Mouse (Mus musculus): ENCODE results near the gene Clhc1. TPM values are rescaled to one million over a fixed set of nuclear protein-coding genes. Genes with fewer than 3 reads are reported as not detected.

Gene Clhc1
- total and polyA plus RNA-seq, 3 experiments: 3.9 to 6.5 (median 6.3) TPM

DNA sequence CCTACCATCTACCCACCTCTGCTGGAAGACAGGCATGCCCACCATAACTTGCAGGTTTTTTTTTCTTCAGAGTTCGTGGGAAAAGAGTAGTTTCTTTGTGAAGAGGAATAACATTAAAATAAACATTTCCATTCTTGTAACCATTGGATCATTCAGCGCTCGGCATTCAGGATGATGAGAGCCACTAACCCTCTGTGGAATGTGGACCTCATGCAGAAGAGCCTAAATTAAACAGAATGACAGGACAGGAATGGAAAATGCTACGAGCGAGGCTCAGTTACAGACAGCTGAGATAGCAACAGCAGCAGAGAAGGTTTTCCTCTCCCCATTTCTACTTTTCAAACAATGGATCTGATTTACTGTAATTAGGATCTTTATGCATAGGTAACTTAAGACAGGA is 78.8 kb downstream of the Clhc1 start:
- no peaks in the 10 kb centered on the region for H3K27me3 ChIP-seq (replicated peaks)
- no peak for TF ChIP-seq MYC (IDR thresholded peaks at IDR 0.05; ENCODE audit: low read depth, low read length)
- TF ChIP-seq NELFE (IDR thresholded peaks at IDR 0.05; ENCODE audit: low read depth, low read length): no peak
- TF ChIP-seq ZC3H11A (IDR thresholded peaks at IDR 0.05; ENCODE audit: low read depth, low read length): no peak
- H3K9me3 ChIP-seq (replicated peaks; ENCODE audit: low read length): no peaks in the 10 kb centered on the region
- H3K4me3 ChIP-seq (replicated peaks in 1 of 3; ENCODE audit: low read depth in 2 of 3, low read length in 2 of 3, poor library complexity in 1 of 3): no peak overlapping the region
- no peak overlapping the region for H3K27ac ChIP-seq (ENCODE audit: insufficient read depth, low read depth)
- in situ Hi-C loops (cut with MboI; ENCODE audit: low pct_ligation_motif_present, low pct_unique_long_range_greater_than_20kb, low sequenced_read_pairs): loop anchor here (10.0 kb wide), 1 partner anchor 52 kb away; no protein-coding TSS in a partner anchor
- H3K4me1 ChIP-seq (ENCODE audit: control insufficient read depth in 1 of 2, insufficient read depth in 2 of 2): no peaks in the 10 kb centered on the region
- dilution Hi-C loops (cut with MboI; ENCODE audit: extremely low pct_ligation_motif_present, extremely low pct_unique_long_range_greater_than_20kb, low sequenced_read_pairs): no loop called here
- DNase-seq (ENCODE audit: extremely low read depth): no peak
- H3K36me3 ChIP-seq (replicated peaks in 1 of 2; ENCODE audit: control insufficient read depth in 1 of 2, insufficient read depth in 1 of 2, low read length in 1 of 2): no peaks in the 10 kb centered on the region
- H3K79me2 ChIP-seq (replicated peaks; ENCODE audit: control insufficient read depth, extremely low read depth, insufficient read depth, poor library complexity, severe bottlenecking): no peaks in the 10 kb centered on the region
- H3K9ac ChIP-seq (ENCODE audit: insufficient read depth, low read depth): no peak overlapping the region
- H3K4me2 ChIP-seq (ENCODE audit: insufficient read depth, low read depth, poor library complexity, severe bottlenecking): no peak overlapping the region

- H3K36me3 ChIP-seq (replicated peaks in 1 of 2; ENCODE audit: control insufficient read depth in 1 of 2, insufficient read depth in 1 of 2, low read length in 1 of 2): no peaks in the 10 kb centered on the region
- no peaks in the 10 kb centered on the region for H3K27me3 ChIP-seq (replicated peaks)
- in situ Hi-C loops (cut with MboI; ENCODE audit: low pct_ligation_motif_present, low pct_unique_long_range_greater_than_20kb, low sequenced_read_pairs): loop anchor here (10.0 kb wide), 1 partner anchor 53 kb away; no protein-coding TSS in a partner anchor
- dilution Hi-C loops (cut with MboI; ENCODE audit: extremely low pct_ligation_motif_present, extremely low pct_unique_long_range_greater_than_20kb, low sequenced_read_pairs): no loop called here
- no peaks in the 10 kb centered on the region for H3K4me1 ChIP-seq (ENCODE audit: control insufficient read depth in 1 of 2, insufficient read depth in 2 of 2)
- no peak for TF ChIP-seq ETS1 (conservative IDR thresholded peaks at IDR 0.05; ENCODE audit: low read depth, low read length)
- TF ChIP-seq MAFK (IDR thresholded peaks at IDR 0.05; ENCODE audit: insufficient replicate concordance, low read length): no peak
- no peak for TF ChIP-seq SMC3 (IDR thresholded peaks at IDR 0.05; ENCODE audit: low read depth, low read length)
- no peak for TF ChIP-seq ZMIZ1 (IDR thresholded peaks at IDR 0.05; ENCODE audit: low read depth, low read length)
- TF ChIP-seq RAD21 (IDR thresholded peaks at IDR 0.05; ENCODE audit: low read depth, low read length): no peak
- H3K4me3 ChIP-seq (replicated peaks in 1 of 3; ENCODE audit: low read depth in 2 of 3, low read length in 2 of 3, poor library complexity in 1 of 3): no peak overlapping the region
- DNase-seq (ENCODE audit: extremely low read depth): no peak
- H3K79me2 ChIP-seq (replicated peaks; ENCODE audit: control insufficient read depth, extremely low read depth, insufficient read depth, poor library complexity, severe bottlenecking): no peaks in the 10 kb centered on the region
- no peak overlapping the region for H3K9ac ChIP-seq (ENCODE audit: insufficient read depth, low read depth)
- H3K9me3 ChIP-seq (replicated peaks; ENCODE audit: low read length): no peaks in the 10 kb centered on the region
- H3K4me2 ChIP-seq (ENCODE audit: insufficient read depth, low read depth, poor library complexity, severe bottlenecking): no peak overlapping the region
- H3K27ac ChIP-seq (ENCODE audit: insufficient read depth, low read depth): no peak overlapping the region
Measured at GRCm38 (mm10) chr11:29627706-29628105, 80.0 kb downstream of the Clhc1 start.

Other genes with a start within 250 kb of the Clhc1 start
- gene Ccdc88a, start 174.3 kb upstream of the Clhc1 start, total RNA-seq (2012; rRNA removed): 13.5 and 13.7 TPM in 2 replicates
- gene Ccdc88a, start 174.3 kb upstream of the Clhc1 start, total RNA-seq (2014; rRNA removed): 15.2 and 16.8 TPM in 2 replicates
- 21.9 and 26.1 TPM in 2 replicates for gene Ccdc88a, start 174.3 kb upstream of the Clhc1 start, polyA plus RNA-seq (2012; ENCODE audit: insufficient read length, low read depth)
- gene Prorsd1, start 32.9 kb upstream of the Clhc1 start, total RNA-seq (2012; rRNA removed): 23.8 and 30.9 TPM in 2 replicates
- 63.9 and 75.7 TPM in 2 replicates for gene Prorsd1, start 32.9 kb upstream of the Clhc1 start, total RNA-seq (2014; rRNA removed)
- 38.4 and 42.4 TPM in 2 replicates for gene Prorsd1, start 32.9 kb upstream of the Clhc1 start, polyA plus RNA-seq (2012; ENCODE audit: insufficient read length, low read depth)
- gene Mtif2, start 21.5 kb upstream of the Clhc1 start, total RNA-seq (2012; rRNA removed): 38.3 and 41.6 TPM in 2 replicates
- 68.9 and 84.0 TPM in 2 replicates for gene Mtif2, start 21.5 kb upstream of the Clhc1 start, total RNA-seq (2014; rRNA removed)
- 41.7 and 47.0 TPM in 2 replicates for gene Mtif2, start 21.5 kb upstream of the Clhc1 start, polyA plus RNA-seq (2012; ENCODE audit: insufficient read length, low read depth)
- gene Rps27a, start 159 bp downstream of the Clhc1 start, total RNA-seq (2012; rRNA removed): 2,653 and 2,733 TPM in 2 replicates
- gene Rps27a, start 159 bp downstream of the Clhc1 start, total RNA-seq (2014; rRNA removed): 3,767 and 3,966 TPM in 2 replicates
- gene Rps27a, start 159 bp downstream of the Clhc1 start, polyA plus RNA-seq (2012; ENCODE audit: insufficient read length, low read depth): 2,447 and 2,619 TPM in 2 replicates
- gene Rtn4, start 145.0 kb downstream of the Clhc1 start, total RNA-seq (2012; rRNA removed): 95.8 and 106 TPM in 2 replicates
- gene Rtn4, start 145.0 kb downstream of the Clhc1 start, total RNA-seq (2014; rRNA removed): 168 and 182 TPM in 2 replicates
- gene Rtn4, start 145.0 kb downstream of the Clhc1 start, polyA plus RNA-seq (2012; ENCODE audit: insufficient read length, low read depth): 210 and 224 TPM in 2 replicates